Mouse (Mus musculus) heart, postnatal 14 days (tissue): ENCODE data around the gene Sall2. TPM values are rescaled to one million over a fixed set of nuclear protein-coding genes. Genes with fewer than 3 reads are reported as not detected.
"Not testable (repeated sequence)": the region's sequence is repeated elsewhere in the genome, so short reads cannot be mapped to it uniquely, and the experiment has no call there.

ENCODE experiments used
- DNase-seq, 2 experiments: peaks; one replicate each; pipeline ENCODE4 v3.0.0; 2021 to 2022
- intact Hi-C: fragments of 180-260 bp; cut with DNase I; formaldehyde crosslinking; loops from one replicate; pipeline ENCODE4 v1.15.1; 2025
- total RNA-seq, 2 experiments: library from RNA; stranded (reverse); gene quantifications; 2 replicates each; pipeline ENCODE4 v1.2.3; 2021

The Sall2 gene
- total RNA-seq, 2 experiments from 2014 or later, result 2.2 to 2.9 TPM

DNA sequence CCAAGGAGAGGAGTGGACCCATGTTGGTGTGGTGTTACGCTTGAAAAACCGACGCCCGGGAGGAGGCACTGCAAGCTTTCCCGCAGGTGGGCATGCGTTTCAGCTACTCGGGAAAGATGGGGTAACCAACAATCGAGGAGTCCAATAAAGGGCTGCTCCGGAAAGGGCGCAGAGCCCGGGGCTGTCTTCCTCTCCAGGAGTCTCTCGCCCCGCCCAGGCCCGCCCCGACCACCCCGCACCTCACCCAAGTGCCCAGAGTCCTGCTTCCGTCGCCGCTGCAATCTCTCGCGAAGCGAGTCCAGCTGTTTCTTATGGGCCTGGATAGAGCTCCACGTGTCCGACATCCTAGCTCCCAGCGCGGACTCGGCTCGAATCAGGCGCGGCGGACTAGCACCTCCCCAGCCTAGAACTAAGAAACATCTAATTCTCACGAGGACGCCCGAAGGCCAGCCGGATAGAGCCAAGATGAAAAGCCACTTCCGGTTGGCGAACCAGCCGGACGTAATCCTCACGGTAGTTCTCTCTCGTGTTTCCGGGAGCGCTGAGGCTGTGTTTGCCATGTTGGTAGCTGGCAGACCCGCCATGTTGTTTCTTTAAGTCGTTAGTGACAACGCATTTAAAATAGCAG lies 23.8 kb downstream of the Sall2 start, which contains the start of gene Mettl3:
TSS of gene Mettl3 (minus strand) at position 485 of the 628 bp plus-strand sequence.
- peak; percentile 85 to 91 for DNase-seq
- intact Hi-C loops, result loop anchor here (10.0 kb wide), 1 partner anchor 420 kb away; the partner anchor contains the start of gene Mettl17

DNA sequence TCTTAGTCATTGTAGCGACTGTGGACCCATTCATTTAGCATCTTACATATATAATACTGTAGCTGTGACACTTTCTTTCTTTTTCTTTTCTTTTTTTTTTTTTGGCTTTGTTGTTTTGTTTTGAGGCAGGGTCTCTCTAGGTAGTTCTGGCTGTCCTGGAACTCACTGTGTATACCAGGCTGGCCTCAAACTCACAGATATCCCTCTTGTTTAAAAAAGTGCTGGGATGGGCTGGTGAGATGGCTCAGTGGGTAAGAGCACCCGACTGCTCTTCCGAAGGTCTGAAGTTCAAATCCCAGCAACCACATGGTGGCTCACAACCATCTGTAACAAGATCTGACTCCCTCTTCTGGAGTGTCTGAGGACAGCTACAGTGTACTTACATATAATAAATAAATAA lies 25.0 kb downstream of the Sall2 start:
- DNase-seq, result not testable (repeated sequence)
- intact Hi-C loops, result loop anchor here (10.0 kb wide), 1 partner anchor 419 kb away; the partner anchor contains the start of gene Mettl17

DNA sequence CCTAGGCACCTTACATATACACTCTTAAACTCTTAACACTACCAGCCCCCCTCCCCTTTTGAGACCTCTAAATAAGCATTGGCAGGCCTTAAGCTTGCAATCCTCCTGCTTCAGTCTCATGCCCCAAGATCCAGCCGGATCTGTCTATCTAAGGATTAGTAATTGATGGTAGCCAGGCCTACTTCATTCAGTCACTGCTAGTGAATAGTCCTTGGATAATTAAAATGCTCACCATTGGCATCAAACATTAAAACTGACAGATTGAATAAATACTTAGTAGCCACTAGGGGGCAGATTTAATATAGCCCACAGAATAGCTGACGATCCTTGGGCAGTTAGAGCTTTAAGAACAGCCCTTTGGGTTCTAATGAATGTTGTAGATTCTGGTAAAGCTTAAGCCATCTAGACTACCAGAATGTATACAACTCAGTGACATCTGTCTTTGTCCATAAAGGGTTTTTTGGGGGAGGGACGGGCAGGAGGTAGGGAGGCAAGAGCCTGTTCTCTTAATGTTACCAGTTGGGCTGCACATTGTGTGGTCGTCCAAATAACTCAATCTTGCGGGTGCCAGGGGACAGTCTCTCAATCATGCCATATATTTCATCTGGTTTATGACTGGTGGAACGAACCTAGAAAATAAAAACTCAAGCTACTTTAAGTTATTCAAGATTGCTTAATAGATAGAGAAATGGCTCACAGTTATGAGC lies 32.9 kb downstream of the Sall2 start:
- no peak for DNase-seq
- intact Hi-C loops, result no loop called here

DNA sequence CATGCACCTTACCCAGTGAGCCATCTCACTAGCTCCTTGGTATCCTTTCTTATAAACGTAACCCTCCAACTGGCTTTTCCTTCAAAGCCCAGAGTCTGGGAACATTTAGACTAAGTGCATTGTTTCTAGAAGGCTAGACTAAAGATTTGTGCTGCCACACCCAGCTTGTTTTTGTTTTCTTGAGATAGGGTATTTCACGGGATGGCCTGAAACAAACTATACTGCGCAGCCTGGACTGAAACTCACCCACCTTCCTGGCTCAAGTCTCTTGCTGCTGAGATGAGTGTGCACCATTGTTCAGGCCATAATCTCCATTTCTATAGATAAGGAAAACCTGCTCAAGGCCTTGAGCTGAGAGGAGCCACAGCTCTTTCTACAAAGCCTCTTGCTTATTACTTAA lies 44.4 kb downstream of the Sall2 start:
- DNase-seq, result no peak
- intact Hi-C loops, result no loop called here

DNA sequence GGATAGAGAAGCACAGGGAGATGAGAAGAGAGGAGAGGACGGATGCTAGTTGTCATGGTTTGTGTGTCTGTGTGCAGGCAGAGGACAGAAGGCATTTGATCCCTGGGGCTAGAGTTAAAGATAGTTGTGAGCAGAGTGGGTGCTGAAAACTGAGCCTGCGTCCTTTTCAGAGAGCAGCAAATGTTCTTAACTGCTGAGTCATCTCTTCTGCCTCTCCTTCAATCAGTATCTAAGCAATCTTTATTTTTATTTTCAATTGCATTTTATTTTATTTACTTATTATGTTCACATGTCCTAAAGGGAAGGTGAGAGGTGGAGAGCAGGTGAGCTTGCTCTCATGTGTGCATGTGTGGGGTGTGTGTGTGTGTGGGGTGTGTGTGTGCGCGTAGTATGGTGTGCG lies 44.9 kb downstream of the Sall2 start:
- no peak for DNase-seq
- intact Hi-C loops, result no loop called here

DNA sequence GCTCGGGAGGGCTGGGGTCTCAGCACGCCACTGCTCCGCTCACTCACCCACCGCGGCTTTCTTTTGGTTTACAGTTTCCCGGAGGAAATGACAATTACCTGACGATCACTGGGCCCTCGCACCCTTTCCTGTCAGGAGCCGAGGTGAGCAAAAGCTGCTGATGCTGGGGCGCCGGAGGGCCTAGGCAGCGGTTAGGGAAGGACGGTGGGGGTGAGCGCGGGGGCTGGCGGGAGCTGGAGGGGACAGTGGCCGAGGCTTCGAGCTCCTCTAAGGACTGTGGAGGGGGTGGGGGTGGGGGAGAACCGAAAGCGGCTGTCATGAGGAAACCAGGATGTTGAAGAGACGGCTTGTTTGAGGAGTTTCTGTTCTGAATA lies 48.8 kb downstream of the Sall2 start:
- intact Hi-C loops, result loop anchor here (2.0 to 10.0 kb wide), 2 partner anchors 23 to 165 kb away; partner anchors contain the start of genes Chd8 and Rpgrip1
- DNase-seq, result no peak

DNA sequence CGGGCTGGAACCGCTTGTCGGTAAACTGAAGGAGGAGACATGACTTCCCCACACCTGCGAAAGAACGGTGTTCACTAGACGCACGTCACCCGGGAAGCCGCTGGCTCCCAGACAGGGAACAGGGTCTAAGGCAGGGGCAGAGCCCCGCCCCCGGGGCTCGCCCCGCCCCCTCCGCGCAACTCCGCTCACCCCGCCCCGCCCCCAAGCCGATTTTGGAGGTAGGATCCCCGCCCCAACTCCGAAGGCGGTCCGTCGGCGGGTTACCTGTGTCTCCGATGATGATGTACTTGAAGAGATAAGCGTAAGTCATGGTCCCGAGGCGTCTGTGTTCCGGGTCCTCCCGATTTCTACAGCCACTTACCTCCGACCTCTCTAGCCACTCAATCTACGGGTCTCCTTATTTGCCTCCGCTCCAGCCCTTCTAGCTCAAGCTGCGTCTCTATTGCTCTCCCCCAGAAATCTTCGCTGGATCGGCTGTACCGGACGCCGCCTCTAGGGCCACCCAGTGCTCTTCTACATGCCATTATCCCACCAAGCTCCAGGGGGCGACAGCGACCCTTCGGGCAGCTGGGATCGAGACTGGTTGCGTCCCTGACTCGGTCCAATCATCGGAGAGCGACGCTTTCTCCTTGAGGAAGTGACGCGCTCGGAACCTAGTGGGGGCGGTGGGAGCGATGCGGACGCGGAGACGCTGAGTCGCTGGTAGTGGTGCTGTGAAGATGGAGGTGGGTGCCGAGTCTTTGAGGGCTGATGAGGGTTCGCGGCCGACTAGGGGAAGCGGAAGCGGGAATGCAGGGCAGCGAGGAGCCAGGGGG lies 49.4 kb downstream of the Sall2 start, which contains the start of the genes Tox4 and Rab2b:
TSS of gene Tox4 (plus strand) at position 215 of the 815 bp plus-strand sequence.
TSS of gene Rab2b (minus strand) at position 614 of the 815 bp plus-strand sequence.
- peak; percentile 99 for DNase-seq
- intact Hi-C loops, result loop anchor here (2.0 to 10.0 kb wide), 2 partner anchors 22 to 164 kb away; partner anchors contain the start of genes Chd8 and Rpgrip1

DNA sequence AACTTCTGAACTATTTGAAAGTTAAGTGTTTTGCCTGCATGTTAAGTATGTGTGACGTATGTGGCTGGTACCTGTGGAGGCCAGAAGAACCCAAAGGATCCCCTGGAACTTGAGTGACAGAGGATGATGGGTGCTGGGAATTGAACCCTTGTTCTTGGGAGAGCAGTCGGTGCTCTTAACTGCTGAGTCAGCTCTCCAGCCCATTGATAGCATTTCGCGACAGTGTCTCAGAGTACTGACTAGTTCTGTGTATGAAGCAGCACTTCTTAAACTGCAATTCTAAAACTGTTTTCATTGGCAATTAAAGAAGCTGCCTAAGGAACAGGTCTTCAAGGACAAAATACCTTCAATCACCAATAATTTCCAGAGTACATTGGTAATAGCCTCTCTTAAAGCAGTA lies 51.4 kb downstream of the Sall2 start:
- intact Hi-C loops, result loop anchor here (10.0 kb wide), 1 partner anchor 162 kb away; the partner anchor contains the start of gene Rpgrip1
- DNase-seq, result no peak

DNA sequence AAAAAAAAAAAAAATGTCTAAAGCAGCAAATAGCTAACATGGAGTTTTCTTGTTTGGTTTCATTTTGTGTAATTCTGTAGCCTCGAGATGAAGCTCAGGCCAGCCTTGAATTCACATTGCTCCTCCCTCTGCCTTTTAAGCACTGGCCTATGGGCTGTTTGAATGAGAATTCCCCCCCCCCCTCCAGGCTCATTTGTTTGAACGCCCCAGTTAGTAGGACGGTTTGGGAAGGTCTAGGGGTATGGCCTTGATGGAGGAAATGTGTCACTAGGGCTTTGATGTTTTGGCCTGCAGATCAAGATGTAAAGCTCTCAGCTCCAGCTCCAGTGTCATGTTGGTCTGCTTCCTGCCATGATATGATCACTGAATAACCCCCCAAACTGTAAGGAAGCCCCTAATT lies 55.8 kb downstream of the Sall2 start:
- DNase-seq, result no peak
- intact Hi-C loops, result loop anchor here (10.0 kb wide), 1 partner anchor 158 kb away; the partner anchor contains the start of gene Rpgrip1

Other genes starting within 250 kb of the Sall2 start
- gene Hnrnpc, start 224.7 kb downstream of the Sall2 start, total RNA-seq, result 100 to 1,000 TPM; 118 to 137 TPM
- under 1 TPM; 0.17 to 0.53 TPM for gene Rpgrip1, start 218.1 kb downstream of the Sall2 start, total RNA-seq
- 10 to 100 TPM; 25.9 to 26.7 TPM for gene Supt16, start 131.3 kb downstream of the Sall2 start, total RNA-seq
- gene Chd8, start 71.0 kb downstream of the Sall2 start, total RNA-seq, result 10 to 100 TPM; 50.1 to 51.9 TPM
- gene Tox4, start 49.6 kb downstream of the Sall2 start, total RNA-seq, result 10 to 100 TPM; 35.5 to 36.7 TPM
- 1 to 10 TPM; 5.5 to 7.1 TPM for gene Rab2b, start 49.2 kb downstream of the Sall2 start, total RNA-seq
- 10 to 100 TPM; 19.1 to 19.5 TPM for gene Mettl3, start 23.6 kb downstream of the Sall2 start, total RNA-seq
- gene Olfr1513, start 27.6 kb upstream of the Sall2 start, total RNA-seq, result not detected
- not detected for gene Olfr1512, start 50.4 kb upstream of the Sall2 start, total RNA-seq
- gene Olfr1511, start 68.6 kb upstream of the Sall2 start, total RNA-seq, result not detected
- not detected for gene Olfr1510, start 85.6 kb upstream of the Sall2 start, total RNA-seq
- gene Olfr1509, start 114.2 kb upstream of the Sall2 start, total RNA-seq, result not detected
- gene Olfr1508, start 138.7 kb upstream of the Sall2 start, total RNA-seq, result not detected
- not detected for gene Olfr1507, start 167.0 kb upstream of the Sall2 start, total RNA-seq